Mouse (Mus musculus) gastrocnemius, postnatal 4 days (tissue): Measurements from ENCODE around the gene Dnajc8. TPM values are rescaled to one million over a fixed set of nuclear protein-coding genes. Genes with fewer than 3 reads are reported as not detected.
"Not testable (repeated sequence)": the region's sequence is repeated elsewhere in the genome, so short reads cannot be mapped to it uniquely, and the experiment has no call there.

Experiments used
- DNase-seq, 2 experiments: peaks; one replicate each; pipeline ENCODE4 v3.0.0; 2021 to 2022; ENCODE audit warnings: low spot score in 2 of 2, mixed read lengths in 2 of 2
- total RNA-seq, 2 experiments: library from RNA; stranded (reverse); gene quantifications; 2 replicates each; pipeline ENCODE4 v1.2.3; 2021

Gene Dnajc8
- total RNA-seq, 2 experiments from 2014 or later, result 71.4 to 79.4 TPM

- peak in 1 of 2 experiments; percentile 24 for DNase-seq
These were observed 28.6 kb downstream of the Dnajc8 start, which contains the start of gene Ptafr for GRCm38 (mm10) chr4:132563965-132564364. Gene Ptafr, plus strand, starts transcription at chr4:132564067.

DNA sequence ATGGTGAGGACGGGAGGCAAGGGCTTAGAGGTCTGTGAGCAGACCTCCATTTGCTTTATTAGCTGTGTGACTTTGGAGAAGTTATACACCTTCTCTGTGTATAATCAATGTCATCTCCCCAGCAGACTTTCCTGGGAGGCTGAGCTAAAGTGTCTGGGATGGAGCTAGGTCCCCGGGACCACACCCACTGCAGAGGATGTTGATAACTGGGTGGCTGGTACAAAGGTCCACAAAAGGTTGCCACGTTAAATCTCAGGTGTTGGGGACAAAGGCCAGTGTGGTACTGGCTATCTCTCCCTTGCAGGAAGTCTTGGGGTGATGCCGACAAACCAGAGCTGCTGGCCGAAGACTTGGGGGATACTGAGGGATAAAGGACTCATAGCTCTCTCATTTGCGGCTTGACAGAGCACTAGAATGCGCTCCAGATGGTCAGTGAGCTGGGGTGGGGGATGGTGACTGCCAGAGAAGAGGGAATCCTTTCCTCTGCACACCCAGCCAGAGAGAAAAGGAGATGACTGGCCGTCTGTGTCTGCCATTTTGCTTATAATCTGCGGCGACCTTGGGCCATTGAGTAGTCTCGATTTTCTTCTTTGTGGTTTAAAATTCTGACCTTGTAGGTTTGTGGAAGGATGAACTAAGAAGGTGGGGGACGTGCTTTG is 29.9 kb downstream of the Dnajc8 start:
- DNase-seq, result no peak

GRCm38 (mm10) chr4:132567361-132567779 is 32.0 kb downstream of the Dnajc8 start:
- DNase-seq, result peak in 1 of 2 experiments; percentile 24

GRCm38 (mm10) chr4:132569115-132569514 is 33.8 kb downstream of the Dnajc8 start:
- no peak for DNase-seq

DNA sequence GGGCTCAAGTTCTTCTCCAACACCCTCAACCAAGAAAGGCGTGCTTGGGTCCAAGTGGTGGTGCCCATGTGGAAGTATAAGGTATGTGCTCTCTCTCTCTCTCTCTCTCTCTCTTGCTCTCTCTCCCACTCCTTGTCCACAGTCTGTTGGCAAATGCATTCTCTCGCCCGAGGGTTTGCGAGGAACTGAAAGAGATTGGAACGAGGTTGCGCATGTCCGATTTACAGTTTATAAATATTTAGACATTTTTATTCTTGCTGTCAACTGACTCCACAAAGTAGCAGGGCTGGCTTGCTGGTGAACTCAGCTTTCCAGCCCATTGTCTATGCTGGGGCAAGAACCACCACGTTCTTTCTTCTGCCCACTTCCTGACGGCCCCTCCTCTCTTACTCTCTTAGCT is 35.8 kb downstream of the Dnajc8 start:
- DNase-seq, result no peak

DNA sequence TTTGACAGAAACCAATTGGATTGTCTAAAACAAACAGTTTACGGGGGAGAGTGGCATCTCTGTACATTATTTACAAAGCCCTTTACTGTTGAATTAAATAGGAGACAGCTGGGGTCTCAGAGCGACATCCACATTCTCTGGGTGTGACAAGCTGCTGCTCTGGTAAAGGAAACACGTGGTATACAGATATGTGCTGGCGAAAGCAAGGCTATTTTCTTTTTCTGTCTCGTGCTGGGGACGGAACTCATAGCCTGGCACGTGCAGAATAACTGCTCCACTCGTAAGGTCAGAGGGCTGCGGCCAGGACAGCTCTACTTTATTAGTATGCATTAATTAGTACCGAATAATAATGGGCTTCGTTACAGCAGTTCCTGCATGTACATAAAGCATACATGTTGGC is 38.0 kb downstream of the Dnajc8 start:
- DNase-seq, result no peak

DNA sequence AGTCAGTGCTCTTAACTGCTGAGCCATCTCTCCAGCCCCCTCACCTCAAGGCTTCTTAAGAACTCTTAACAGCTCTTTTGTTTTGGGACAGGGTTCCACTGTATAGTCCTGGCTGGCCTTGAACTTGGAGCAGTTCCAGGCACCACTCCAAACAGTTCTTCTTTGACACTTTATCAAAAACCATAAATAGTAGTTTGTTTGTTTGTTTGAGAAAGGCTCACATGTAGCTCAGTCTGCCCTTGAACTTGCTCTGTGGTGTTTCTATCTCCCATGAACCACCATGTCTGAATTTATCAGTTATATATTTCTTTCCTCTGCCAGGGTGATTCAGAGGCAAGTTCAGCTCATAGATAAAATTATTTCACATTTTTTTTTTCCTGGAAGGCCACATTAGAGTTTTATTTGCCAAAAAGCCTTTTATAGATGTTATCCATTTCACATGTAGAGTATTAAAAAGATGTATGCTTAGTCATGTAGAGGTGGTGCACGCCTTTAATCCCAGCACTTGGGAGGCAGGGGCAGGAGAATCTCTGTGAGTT is 39.5 kb downstream of the Dnajc8 start:
- DNase-seq, result no peak

- no peak for DNase-seq
These were observed 48.4 kb downstream of the Dnajc8 start for GRCm38 (mm10) chr4:132583781-132584180.

- DNase-seq, result no peak
These were observed 49.6 kb downstream of the Dnajc8 start for GRCm38 (mm10) chr4:132584975-132585374.

DNA sequence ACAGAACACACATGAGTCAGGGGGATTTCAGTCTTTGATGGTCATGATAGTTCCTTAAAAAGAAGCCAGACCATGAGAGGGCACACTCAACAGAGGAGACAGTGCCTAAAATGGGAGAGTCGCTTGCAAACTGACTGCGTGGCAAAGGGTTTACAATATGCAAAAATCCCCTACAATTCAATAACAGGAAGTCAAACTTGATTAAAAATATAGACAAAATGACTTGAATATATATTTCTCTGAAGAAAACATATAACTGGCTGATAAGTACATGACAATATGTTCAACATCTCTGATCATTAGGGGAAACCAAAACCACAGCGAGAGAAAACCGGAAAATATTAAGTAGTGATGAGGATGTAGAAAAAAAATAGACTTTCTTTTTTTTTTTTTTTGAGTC is 50.9 kb downstream of the Dnajc8 start:
- no peak for DNase-seq

DNA sequence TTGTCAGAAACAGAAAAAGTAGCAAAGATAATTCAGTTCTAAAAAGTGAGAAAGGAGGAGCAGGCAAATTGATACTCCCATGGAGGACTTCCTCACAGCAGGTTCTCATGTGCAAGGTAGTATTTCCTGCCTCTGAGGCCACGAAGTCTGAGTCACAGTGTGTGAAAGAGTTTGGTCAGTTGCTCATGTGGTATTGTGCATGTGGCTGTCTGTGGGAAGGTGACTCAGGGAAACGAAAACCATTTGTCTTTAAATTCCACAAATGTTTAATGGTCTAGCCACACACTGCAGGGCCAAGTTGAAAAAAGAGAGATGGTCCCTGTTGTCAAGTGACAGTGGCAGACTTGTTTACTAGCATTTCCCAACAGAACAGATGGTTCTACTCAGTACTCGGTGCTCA is 53.2 kb downstream of the Dnajc8 start:
- DNase-seq, result no peak

- DNase-seq, result no peak
These were observed 55.3 kb downstream of the Dnajc8 start for GRCm38 (mm10) chr4:132590642-132591041.

DNA sequence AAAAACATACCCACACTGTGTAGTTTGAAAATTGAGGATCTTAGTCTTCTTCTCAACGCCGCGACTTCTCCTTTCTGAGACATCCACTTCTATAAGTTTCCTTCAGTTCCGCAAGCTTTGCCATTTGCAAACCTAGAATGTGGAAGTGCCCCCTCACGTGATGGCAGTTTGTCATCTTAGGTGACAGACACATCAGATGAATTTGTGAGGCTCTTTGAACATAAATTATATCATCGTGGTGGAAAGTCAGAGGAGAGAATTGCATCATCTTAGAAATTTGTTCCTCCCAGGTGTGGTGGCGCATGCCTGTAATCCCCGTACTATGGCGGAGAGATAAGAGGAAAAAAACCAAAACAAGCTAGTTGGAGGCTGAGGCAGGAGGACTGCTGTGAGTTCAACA is 57.6 kb downstream of the Dnajc8 start:
- DNase-seq, result no peak

- no peak for DNase-seq
These were observed 58.8 kb downstream of the Dnajc8 start for GRCm38 (mm10) chr4:132594191-132594590.

DNA sequence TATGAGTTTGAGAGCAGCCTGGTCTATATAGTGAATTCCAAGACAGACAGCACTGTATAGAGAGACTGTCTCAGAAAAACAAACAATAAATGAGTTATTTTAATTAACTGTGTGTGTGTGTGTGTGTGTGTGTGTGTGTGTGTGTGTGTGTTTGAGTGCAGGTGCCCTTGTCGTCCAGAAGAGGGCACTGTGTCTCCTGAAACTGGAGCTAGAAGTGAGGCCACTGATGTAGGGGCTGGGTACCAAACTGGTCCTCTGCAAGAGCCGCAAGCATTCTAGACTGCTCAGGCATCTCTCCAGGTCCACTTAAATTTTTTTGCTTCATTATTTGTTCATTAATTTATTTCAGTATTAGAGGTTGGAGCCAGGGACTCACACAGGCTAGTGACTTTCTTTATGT is 63.5 kb downstream of the Dnajc8 start:
- DNase-seq, result no peak

- no peak for DNase-seq
These were observed 64.4 kb downstream of the Dnajc8 start for GRCm38 (mm10) chr4:132599764-132600163.

GRCm38 (mm10) chr4:132600465-132600864 is 65.1 kb downstream of the Dnajc8 start:
- no peak for DNase-seq

GRCm38 (mm10) chr4:132601242-132601641 is 65.9 kb downstream of the Dnajc8 start:
- DNase-seq, result not testable (repeated sequence)

Other genes with a start within 250 kb of the Dnajc8 start
- 1 to 10 TPM; 1.0 to 1.3 TPM for gene Rab42, start 232.2 kb upstream of the Dnajc8 start, total RNA-seq
- gene Trnau1ap, start 206.0 kb upstream of the Dnajc8 start, total RNA-seq, result 10 to 100 TPM; 25.0 to 26.6 TPM
- 10 to 100 TPM; 25.3 to 27.7 TPM for gene Rcc1, start 181.9 kb upstream of the Dnajc8 start, total RNA-seq
- gene Phactr4, start 113.1 kb upstream of the Dnajc8 start, total RNA-seq, result 10 to 100 TPM; 25.3 to 25.9 TPM
- gene Med18, start 71.6 kb upstream of the Dnajc8 start, total RNA-seq, result 1 to 10 TPM; 6.9 to 7.0 TPM
- 1 to 10 TPM; 2.0 to 2.8 TPM for gene Sesn2, start 25.0 kb upstream of the Dnajc8 start, total RNA-seq
- 100 to 1,000 TPM; 213 to 218 TPM for gene Atpif1, start 1.9 kb upstream of the Dnajc8 start, total RNA-seq
- gene Ptafr, start 28.5 kb downstream of the Dnajc8 start, total RNA-seq, result 1 to 10 TPM; 3.5 to 3.9 TPM
- 10 to 100 TPM; 22.2 to 23.6 TPM for gene Eya3, start 103.4 kb downstream of the Dnajc8 start, total RNA-seq
- 1 to 10 TPM; 2.8 to 5.3 TPM for gene Xkr8, start 197.0 kb downstream of the Dnajc8 start, total RNA-seq
- 1 to 10 TPM; 2.3 to 2.6 TPM for gene Smpdl3b, start 221.7 kb downstream of the Dnajc8 start, total RNA-seq
- gene Rpa2, start 232.8 kb downstream of the Dnajc8 start, total RNA-seq, result 10 to 100 TPM; 25.0 to 25.9 TPM